Mouse (Mus musculus) left cerebral cortex, adult 9 months (tissue): Measurements from ENCODE around the gene Dffb.

Experiments used
- DNase-seq, 2 experiments: peaks; one replicate each; pipeline ENCODE4 v3.0.0; 2022; ENCODE audit warnings: low spot score in 2 of 2

The Dffb gene

DNA sequence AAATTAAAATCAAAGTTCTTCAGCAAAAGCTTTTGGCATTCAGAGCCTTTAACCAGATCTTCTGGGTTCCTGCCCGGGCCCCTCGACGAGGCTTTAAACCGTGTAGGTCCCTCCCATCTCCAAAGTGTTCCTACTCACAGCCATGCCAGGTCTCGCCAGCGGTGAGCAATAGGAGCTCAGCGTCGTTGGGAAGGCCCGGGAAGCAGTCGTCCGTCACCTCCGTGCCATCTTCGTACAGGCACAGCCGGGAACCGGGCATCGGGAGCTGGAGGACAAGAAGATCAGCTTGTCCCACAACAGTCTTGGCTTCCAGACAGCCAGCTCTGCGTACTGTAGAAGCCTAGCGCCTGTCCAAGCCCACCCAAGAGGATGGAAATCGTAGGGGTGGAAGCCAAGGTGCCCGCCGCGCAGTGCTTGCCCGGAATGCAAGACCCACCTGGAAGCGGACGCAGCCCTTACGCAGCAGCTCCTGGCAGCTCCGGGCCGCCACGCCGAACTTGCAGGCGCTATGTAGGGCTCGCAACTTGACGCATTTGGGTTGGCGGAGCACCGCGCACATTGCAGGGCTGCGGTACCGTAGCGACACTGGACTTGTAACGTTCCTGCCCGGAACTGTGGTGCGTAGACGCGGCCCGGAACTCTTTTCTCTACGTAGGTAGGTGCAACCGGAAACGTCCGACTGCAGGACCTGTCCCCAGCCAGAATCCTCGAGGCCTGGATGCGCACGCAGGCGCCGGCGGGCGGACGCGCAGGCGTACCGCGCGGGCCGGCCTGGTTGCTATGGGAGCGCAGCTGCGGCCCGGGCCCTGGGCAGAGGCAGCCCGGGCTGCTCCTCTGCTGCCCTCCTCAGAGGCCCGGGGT is at the start of gene Dffb, which contains the start of gene Cep104:
Gene Dffb (minus strand): TSS at position 696 of the 861 bp plus-strand sequence.
Gene Cep104 (plus strand): TSS at position 764 of the 861 bp plus-strand sequence.
- peak; percentile 80 to 96 for DNase-seq

DNA sequence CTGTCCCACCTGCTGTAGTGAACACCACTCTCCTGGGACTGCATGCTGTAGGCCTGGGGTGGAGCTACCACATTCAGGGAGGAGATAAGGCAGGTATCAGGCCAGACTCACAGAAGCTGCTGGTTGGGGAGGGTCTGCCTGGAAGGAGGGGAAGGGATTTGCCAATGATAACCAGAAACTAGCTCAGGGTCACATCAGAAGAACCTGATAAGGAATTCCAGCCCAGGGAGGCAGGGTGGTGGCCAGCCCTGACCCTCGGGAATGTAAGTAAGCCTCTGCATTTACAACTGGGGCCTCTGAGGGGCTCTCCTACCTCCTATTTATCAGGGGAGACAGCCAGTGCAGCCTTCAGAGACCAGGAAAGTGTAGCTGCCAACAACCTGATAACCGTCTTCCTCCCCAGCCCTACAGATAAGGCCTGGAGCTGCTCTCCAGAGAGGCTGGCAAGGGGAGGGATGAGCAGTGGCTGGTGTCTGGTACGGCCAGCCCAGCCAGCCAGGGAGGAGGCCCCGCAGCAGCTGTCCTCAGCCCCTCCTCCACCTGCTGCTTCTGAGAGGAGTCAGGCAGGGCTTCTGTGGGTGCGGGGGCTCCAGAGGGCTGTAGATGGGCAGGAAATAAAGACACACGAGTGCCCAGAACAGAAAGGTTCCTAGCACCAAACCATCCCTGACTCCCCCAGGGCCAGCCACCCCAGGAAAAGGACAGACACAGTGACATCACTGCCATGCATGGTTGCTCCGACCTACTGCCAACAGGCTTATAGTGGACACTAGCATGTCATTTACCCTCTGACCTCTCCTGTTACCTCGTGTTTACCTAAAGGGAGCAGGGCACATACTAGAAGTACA is 49.1 kb upstream of the Dffb start:
- DNase-seq: peak in 1 of 2 experiments; percentile 52

DNA sequence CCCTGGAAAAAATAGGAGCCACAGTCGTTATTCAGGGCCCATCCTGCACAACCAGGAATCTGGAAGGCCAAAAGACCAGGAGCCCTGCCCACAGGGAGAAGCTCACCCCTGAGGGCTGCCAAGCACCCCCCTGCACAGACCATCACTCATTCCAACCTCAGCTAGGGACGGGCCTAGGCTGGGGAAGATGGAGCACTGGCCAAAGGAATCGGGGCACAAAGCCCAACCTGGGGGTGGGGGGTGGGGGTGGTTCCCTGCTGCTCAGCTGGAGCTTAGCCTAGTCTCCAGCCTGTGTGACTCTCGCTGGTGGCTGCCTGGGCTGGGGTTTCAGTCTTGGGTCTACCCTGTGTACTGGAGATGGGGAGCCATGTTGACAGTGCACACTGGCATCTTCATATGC is 47.9 kb upstream of the Dffb start:
- DNase-seq: no peak

DNA sequence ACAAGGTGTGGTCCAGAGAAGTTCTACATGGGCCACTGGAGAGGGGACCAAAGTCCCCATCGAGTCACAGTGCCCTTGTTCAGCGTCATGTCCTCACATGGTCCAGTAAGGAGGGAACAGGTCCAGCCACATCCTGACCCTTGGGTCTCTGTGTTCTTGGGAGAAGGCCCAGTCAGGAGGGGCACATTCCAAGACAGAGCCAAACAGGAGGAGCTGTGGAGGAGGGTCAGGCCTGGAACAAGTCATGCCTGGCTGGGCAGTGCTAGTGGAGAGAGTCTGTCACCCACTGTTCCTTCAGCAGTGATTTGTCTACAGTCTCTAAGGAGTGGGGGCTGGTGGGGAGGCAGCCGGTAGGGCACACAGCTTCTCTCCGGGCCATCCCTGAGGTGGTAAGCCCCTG is 47.5 kb upstream of the Dffb start:
- DNase-seq: no peak

DNA sequence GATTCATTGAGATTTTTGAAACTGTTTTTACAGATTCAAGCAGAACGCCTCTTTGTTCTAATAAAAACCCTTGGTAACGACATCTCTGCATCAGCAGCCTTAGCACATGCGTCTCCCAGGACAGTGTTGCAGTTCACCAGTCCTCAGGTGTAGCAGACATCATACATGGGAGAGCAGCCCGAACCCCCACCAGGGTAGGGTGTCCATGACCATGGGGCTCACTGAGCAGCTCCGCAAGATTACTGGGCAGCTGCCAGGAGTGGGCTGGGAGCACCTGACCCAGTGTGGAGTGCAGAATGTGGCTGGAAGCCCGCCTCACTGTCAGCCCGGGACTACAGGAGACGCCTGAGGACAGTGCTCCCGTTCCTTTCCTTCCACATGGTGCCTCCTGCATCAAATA is 46.5 kb upstream of the Dffb start:
- DNase-seq: no peak

DNA sequence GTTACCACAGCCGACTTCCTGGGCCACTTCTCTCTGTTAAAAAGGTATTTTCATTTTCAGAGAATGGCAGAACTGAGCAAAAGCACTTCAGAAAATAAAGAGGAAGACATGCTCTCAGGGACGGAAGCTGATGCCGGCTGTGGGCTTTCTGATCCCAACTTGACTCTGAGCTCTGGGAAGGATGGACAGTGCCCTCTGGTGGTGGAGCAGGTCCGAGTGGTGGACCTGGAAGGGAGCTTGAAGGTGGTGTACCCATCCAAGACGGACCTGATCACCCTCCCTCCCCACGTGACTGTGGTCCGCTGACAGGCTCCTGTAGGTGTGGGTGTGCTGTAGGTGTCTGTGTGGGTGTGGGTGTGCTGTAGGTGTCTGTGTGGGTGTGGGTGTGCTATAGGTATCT is 44.6 kb upstream of the Dffb start:
- peak in 1 of 2 experiments; percentile 60 for DNase-seq

DNA sequence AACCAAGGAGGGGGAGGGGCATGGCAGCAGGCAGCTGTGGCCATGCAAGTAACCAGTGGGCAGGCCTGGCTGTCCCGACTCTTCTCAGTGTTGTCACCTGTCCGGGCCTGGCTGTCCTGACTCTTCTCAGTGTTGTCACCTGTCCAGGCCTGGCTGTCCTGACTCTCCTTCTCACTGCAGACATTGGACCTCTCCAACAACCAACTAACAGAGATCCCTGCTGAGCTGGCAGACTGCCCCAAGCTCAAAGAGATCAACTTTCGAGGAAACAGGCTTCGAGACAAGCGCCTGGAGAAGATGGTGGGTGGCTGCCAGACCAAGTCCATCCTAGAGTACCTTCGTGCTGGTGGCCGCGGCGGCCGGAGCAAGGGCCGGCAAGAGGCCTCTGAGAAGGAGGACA is 40.5 kb upstream of the Dffb start:
- no peak for DNase-seq

DNA sequence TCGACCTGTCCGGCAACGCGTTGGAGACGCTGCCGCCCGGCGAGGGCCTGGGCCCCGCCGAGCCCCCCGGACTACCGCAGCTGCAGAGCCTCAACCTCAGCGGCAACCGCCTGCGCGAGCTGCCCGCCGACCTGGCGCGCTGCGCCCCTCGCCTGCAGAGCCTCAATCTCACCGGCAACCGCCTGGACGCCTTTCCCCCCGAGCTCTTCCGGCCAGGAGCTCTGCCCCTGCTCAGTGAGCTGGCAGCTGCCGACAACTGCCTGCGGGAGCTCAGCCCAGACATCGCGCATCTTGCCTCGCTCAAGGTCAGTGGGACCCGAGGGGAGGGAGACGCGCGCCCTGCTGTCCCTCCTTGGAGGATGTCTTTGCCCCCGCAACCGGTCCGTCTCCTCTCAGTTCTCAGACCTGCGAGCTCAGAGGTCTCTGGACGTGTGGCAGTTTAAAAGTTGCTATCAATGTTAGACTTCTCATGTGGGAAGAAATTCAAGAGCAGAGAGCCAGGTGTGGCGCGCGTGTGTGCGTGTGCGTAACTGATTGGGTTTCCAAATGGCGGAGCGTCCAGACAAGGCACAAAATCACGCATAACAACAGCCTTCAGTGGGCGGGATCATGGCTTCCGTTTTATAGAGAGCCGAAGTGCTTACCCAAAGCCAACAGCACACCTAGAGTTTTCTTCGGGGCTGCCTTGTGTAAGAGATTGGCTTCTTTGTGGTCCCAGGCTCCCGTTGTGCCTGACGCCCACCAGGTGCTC is 37.4 kb upstream of the Dffb start:
- no peak for DNase-seq

DNA sequence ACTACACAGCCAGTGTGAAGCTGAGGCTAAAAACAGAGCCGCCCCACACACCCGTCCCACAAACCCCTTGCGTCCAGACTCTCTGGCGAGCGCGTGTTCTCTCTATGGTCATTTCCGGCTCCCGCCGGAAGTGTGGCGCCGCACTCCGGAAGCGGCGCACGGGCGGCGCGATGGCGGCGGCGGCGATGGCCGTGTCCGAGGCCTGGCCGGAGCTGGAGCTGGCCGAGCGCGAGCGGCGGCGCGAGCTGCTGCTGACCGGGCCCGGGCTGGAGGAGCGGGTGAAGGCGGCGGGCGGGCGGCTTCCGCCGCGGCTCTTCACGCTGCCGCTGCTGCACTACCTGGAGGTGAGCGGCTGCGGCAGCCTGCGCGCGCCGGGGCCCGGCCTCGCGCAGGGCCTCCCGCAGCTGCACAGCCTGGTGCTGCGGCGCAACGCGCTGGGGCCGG is 36.7 kb upstream of the Dffb start, which contains the start of gene Lrrc47:
Gene Lrrc47 (plus strand): TSS at position 86 of the 444 bp plus-strand sequence.
- peak in 1 of 2 experiments; percentile 79 for DNase-seq

DNA sequence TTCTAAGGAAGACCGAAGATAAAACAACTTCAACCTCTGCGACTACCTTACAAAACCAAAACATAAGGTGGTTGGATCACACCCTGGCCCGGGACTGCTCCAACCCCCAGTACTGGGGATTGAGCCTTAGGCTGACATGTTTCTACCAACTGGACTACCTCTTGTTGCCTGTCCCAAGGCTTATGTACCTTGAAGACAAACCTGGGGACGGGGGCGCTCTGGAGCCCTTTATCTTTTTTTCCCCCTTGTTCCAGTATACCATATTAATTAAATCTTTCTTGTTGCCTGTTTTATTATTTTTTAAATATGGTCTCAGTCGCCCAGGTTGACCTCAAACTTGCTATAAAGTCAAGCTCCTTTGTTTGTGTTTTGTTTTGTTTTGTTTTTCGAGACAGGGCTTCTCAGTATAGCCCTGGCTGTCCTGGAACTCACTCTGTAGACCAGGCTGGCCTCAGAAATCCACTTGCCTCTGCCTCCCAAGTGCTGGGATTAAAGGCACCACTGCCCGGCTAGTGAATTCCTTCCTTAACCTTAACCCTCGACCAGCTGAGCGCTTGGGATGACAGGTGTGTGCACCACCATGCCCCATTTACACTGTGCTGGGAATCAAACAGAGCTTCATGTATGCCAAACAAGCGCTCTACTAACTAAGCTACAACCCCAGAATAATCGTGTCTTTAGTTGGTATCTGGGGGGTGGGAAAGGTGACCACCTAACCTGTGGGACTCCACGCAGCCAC is 36.1 kb upstream of the Dffb start:
- no peak for DNase-seq

DNA sequence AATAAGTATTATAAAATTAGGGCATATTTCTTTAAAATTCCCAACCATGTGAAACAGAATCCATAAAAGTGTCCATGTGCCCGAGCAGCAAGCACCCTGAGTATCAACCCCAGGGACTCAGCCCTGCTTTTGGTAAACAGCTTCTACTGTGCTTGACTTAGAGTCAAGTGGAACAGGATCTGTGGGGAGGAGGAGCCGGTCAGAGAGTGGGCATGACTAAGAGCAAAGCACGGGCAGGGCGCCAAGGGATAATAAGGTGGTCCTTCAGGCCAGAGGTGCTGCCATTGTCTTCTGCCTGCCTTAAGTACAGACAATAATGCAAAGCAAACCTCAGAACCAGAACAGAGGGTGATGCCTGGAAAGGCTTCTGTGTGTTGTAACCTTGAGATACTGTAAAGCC is 32.8 kb upstream of the Dffb start:
- DNase-seq: no peak

DNA sequence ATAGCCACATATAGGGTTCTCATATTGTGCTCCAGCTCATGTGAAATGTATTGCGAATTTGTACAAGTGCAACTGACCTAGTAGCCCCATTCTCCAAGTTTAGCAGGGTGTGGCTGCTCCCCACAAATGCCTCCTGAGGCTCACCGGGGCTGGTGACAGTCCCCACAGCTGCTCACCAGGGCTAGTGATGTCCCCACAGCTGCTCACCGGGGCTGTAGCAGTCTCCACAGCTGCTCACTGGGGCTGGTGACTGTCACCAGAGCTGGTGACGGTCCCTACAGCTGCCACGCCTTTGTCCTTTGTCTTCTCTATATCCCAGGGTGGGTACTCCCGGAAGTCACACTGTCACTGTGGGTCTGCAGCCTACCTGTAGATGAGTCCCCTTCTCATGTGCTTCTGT is 31.3 kb upstream of the Dffb start:
- DNase-seq: no peak

DNA sequence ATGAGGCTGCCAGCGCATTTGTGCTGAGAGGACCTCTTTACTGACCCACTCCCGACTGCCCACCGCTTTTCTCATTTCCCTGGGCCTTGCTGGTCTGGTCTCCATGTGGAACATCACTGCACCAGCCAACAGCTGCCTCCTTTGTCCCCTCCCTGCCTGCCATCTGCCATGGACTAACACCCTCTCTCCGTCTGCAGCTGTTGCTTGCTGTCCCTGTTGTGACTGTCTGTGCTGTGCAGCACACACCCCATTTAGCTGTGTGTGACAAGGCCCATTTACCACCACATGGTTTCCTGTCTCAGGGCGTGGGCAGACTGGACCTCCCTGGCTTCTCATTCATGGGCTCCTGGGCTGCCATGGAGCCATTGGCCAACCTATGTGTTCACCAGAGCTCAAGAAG is 30.6 kb upstream of the Dffb start:
- no peak for DNase-seq

DNA sequence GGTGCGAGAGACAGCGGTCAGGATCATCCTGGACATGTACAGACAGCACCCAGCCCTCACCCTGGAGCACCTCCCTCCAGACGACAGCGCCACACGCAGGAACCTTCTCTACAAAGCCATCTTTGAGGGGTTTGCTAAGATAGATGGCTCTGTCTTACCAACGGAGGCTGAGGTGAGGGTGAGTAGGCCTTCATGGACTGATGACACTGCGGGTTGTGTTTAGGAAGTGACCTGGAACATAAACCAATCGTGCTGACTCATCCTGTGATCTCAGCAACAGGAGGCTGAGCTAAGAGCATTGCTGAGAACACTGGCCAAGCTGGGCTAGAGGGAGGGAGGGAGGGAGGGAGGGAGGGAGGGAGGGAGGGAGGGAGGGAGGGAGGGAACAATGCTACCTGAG is 18.6 kb upstream of the Dffb start:
- DNase-seq: no peak

DNA sequence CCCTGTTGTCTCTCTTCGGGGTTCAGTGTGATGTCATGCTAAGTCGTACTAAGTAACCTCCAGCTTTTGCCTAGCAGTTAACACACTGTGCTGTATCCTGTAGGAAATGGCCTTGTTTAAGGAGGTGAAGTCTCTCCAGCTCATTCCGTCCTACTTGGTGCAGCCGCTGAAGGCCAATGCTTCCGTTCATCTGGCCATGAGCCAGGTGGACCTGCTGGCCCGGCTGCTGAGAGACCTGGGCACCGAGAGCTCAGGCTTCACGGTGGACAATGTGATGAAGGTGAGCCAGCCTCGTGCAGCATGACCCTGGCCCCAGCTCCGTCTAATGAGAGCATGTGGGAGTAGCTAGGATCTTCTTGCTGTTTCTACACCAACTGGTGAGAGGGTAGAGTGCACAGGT is 17.8 kb upstream of the Dffb start:
- no peak for DNase-seq

DNA sequence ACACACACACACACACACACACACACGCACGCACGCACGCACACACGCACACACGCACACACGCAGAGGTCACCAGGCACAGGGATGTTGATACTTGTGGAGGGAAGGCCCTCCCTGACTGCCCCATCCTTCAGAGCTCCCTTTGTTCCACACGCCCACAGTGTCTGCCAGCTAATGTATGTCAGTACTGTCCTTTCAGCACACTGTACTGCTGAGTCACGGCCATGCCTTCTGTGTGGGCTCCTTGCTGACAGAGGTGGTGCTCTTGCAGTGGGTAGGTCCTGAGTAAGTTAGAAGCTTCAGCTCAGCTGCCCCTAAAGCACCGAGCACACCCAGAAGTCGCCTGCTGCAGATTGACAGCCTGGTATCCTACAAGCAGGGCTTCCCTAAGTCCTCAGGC is 5.5 kb upstream of the Dffb start:
- DNase-seq: peak in 1 of 2 experiments; percentile 21

DNA sequence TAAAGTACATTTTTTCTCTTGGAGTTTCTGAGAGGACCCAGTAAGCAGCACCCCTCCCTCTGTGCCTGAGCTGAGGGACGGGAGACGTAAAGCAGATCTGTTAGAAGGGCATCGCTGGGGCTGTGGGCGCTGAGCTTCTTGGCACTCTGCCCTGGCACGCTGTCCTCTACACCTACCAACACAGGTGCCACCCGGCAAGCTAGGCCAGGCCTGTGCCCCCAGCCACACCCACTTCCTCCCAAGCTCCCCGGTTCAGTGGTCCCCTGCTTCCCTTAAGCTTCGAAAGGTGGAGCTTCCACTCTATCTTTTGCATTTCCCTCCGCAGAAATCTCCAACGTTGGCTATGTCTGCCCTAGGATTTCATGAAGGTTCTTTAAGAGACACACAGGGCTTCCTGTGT is 4.3 kb upstream of the Dffb start:
- no peak for DNase-seq

DNA sequence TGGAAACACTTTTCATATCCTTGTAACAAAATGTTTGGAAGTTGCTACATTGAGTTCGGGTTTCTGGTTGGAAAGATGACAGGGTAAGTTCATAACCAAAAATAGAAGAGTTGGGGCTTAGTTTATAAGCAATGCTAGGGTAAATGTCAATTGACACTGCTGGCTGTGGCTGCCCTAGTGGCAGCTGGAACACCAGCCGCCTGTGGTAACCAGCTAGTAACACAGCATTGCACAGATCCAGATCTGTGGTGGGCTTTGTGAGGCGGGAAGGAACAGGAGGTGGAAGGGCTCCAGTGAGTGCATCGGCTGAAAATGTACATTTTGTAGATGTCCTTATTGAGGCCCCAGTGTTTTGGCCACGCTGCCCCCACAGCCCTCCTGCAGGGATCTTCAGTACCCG is 842 bp upstream of the Dffb start:
- no peak for DNase-seq

DNA sequence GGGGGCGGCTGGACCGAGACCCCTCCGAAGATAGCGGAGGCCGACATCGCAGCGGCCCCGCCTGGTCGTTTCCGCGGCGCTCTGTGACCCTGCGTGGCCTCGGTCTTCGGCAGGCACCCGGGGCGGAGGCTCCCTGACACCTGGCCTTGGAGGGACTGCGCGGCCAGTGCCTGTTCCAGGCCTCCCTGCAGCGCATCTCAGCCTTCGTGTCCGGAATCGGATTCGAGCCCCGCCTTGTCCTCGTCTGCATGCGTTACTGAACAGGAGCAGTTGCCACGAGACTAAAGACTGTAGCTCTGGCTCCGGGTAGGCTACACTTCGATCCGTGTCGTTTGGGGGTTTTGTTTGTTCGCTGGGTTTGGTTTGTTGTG is 351 bp upstream of the Dffb start:
- no peak for DNase-seq

DNA sequence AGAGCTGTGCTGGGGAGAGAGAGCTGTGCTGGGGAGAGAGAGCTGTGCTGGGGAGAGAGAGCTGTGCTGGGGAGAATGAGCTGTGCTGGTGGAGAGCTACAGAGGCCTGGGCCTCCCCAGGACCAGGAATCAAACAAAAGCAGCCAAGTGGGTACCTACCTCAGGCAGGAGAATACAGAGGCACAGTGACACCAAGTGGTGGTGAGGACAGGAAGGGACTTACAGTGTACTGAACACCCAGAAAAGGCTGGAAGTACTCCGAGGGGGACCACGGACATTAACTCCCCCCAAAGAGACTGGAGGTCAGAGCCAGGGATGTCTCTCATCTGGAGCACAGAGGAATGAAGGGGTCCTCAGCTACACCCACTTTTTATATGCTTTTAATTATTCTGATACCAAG is 6.9 kb downstream of the Dffb start:
- no peak for DNase-seq

DNA sequence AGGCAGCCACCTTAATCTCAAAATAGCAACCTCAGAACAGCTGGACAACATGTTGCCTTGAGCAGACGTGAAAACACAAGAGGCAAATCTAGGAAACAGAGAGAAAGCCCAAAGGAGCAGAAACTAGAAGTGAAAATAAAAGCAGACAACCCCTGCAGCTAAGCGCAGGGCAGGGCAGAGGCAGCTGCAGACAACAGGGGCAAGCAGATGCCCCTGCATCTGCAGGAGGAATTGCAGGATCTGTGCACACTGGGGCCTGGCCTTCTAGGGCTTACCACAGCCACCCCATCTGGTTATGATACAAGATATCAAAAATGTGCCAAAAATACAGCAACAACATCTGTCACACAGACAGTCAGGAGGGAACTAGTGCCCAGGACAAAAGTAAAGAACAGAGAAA is 7.4 kb downstream of the Dffb start:
- DNase-seq: no peak
